Mouse (Mus musculus) gastrocnemius, adult 2 months (tissue): ENCODE results near the gene Ccdc97. TPM values are rescaled to one million over a fixed set of nuclear protein-coding genes. Genes with fewer than 3 reads are reported as not detected.

Experiments used
- DNase-seq: peaks from one replicate; pipeline ENCODE4 v3.0.0; 2022
- H3K27ac ChIP-seq: fragments of 200-600 bp; 2 replicates; pipeline ENCODE4 v1.8.1; 2022; ENCODE audit warnings: mild to moderate bottlenecking
- H3K4me3 ChIP-seq: fragments of 200-600 bp; 2 replicates; pipeline ENCODE4 v1.8.1; 2022; ENCODE audit warnings: mild to moderate bottlenecking, moderate library complexity
- CTCF ChIP-seq: fragments of 200-600 bp; IDR thresholded peaks from 2 replicates; pipeline ENCODE4 v1.8.1; 2022; ENCODE audit warnings: antibody characterized with exemption, mild to moderate bottlenecking, moderate library complexity
- intact Hi-C: fragments of 180-260 bp; cut with DNase I; formaldehyde crosslinking; loops from one replicate; pipeline ENCODE4 v1.15.1; 2025
- long read RNA-seq, 2 experiments: library from polyadenylated mRNA; stranded (forward); transcript quantifications; one replicate each; pipeline ENCODE4 v2.0.0; 2021
- total RNA-seq, 2 experiments: library from RNA; stranded (reverse); gene quantifications; 2 replicates each; pipeline ENCODE4 v1.2.3; 2021

The Ccdc97 gene
- total RNA-seq, result 10 to 100 TPM; 39.4 to 44.3 TPM
- long read RNA-seq, experiment 1, transcript Ccdc97-201 (5 exons, 3,032 nt), result major isoform, 43 of 61 reads
- long read RNA-seq, experiment 1, partial matches to known transcripts, result 1 of 61 reads
- long read RNA-seq, experiment 1, other reads (novel, unspliced or antisense), result 17 of 61 reads
- long read RNA-seq, experiment 2, transcript Ccdc97-201 (5 exons, 3,032 nt), result major isoform, 25 of 44 reads
- long read RNA-seq, experiment 2, partial matches to known transcripts, result 0 of 44 reads
- long read RNA-seq, experiment 2, other reads (novel, unspliced or antisense), result 19 of 44 reads

DNA sequence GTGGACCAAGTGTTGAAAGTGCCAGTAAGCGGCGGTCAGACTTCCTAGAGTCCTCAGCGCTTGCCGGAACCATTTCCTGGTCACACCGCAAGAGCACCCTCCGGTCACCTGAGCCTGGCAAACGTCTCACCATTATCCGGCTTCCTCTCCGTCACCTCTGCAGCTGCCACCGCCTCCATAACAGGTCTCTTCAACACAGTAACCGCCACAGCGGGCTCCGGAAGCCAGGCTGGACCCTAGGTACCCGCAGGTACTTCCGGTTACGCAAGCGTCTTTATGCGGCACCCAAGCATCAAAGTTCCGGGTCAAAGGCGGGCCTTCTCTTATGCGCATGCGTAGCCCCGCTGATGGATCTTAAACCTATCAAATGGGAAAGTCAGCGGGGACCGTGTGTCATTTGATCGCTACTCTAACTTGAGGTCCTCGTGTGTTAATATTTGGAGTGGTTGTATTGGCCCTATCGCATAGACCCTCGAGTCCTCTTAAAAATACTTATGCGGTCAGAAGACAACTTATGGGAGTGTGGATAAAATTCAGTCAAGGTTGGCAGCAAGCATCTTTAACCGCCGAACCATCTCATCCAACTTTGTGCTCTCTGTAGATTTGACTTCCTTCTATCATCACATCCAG, at the start of gene Ccdc97:
Ccdc97 (minus strand) TSS at position 301 of the 630 bp plus-strand sequence.
- intact Hi-C loops, result loop anchor here (5.0 kb wide), 1 partner anchor 33 kb away; the partner anchor contains the start of gene Hnrnpul1
- Histone ChIP-seq H3K4me3 (peak within 1 kb of the TSS; percentile 88), H3K27ac (peak within 1 kb of the TSS; percentile 94)
- TF ChIP-seq CTCF, result no peak
- DNase-seq, result peak; percentile 95

DNA sequence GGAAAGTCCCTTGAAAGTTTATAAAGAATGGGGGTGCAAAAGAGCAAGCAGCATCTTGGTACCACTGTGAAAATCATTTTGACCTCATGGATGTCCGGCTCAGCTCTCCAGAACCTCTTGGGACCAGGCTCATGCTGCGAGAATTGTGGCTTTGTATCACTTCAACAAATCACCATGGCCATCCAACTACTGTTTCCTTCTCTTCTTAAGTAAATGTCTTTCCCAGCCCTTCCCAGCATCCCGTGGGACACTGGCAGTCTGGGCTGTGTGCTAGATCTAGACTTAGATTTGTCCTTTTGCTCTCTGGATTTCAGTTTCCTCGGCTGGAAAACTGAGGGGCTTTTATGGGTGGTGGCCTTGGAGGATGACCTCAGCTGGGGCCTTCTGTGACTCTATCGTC, 49.3 kb upstream of the Ccdc97 start:
- intact Hi-C loops, result no loop called here
- no peak for TF ChIP-seq CTCF
- H3K27ac ChIP-seq, result peak overlapping the region; percentile 21; the same call in 1 of the 2 replicates
- H3K4me3 ChIP-seq, result no peak overlapping the region
- peak; percentile 41 for DNase-seq

DNA sequence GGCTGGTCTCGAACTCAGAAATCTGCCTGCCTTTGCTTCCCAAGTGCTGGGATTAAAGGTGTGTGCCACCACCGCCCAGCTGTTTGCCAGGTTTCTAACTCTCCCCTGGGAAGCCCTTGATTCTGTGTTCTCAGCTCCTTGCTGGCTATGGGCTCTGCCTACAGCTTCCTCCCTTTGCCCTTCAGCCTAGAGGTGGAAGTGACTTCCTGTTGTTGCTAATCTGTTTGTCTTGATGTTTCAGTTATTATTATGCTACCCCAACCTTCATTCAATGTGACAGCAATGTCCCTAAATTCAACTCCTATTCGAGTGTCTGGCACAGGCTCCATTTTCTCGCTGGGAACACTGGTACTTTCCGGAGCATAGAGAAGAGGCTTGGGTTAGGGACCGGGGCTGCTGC, 47.2 kb upstream of the Ccdc97 start:
- DNase-seq, result no peak
- intact Hi-C loops, result no loop called here
- no peak overlapping the region for H3K27ac ChIP-seq
- TF ChIP-seq CTCF, result no peak
- H3K4me3 ChIP-seq, result no peak overlapping the region

DNA sequence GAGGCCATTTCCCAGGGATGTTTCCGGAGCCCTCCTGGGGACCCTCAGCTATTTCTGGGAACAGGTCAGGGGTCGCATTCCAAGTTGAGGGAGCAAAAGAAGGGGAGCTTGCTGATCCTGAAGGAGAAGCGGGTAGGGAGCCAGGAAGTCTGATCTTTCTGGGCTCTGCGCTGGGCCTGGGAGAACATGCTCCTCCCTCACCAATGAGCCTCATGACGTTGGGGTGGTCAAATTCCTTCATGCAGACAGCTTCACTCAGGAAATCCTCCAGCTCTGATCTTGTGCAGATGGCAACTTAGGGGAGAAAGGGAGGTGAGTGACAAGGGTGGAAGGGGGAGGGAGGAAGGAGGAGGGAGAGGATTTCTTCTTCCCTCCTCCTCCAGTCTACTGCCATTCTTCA, 45.3 kb upstream of the Ccdc97 start:
- Histone ChIP-seq H3K27ac (peak overlapping the region; percentile 28; the same call in 1 of the 2 replicates), H3K4me3 (peak overlapping the region; percentile 23)
- peak; percentile 15 for DNase-seq
- no peak for TF ChIP-seq CTCF
- intact Hi-C loops, result no loop called here

DNA sequence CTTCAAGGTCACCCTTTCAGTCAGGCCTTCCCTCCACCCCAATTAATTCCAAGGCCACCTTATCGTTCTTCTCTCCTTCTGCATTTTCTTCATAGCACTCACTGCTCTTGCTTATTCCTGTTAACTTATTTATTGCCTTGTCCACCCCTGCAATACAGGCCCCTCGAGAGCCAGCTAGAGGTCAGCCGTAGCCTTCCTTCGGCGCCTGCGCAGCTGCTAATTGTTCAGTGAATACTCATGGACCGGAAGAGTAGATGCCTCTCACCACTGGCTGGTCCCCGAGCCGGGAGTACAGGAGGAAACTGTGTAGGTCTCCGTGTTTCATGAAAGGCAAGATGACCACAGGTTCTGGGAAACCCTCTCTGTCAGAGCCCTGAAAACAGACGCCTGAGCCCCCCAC, 44.8 kb upstream of the Ccdc97 start:
- intact Hi-C loops, result no loop called here
- peak; percentile 27 for DNase-seq
- H3K4me3 ChIP-seq, result peak overlapping the region; percentile 23
- TF ChIP-seq CTCF, result no peak
- peak overlapping the region; percentile 28; the same call in 1 of the 2 replicates for H3K27ac ChIP-seq

DNA sequence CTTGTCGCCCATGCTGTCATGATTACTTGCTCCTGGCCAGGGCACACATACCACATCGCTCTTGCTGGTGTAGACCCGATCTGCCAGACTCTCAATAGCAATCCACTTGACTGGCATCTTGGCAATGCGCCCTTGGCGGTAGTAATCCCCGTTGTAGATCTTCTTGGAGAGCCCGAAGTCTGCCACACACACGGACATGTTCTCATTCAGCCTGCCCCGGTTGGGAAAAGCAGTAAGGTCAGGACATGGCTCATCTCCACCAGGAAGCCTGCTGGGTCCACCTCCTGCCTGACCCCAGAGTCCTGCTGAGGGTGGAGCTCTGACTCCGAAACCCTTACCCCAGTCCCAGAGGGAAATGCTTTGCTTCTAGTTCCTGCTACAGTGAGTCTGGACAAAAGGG, 42.5 kb upstream of the Ccdc97 start:
- Histone ChIP-seq H3K4me3 (no peak overlapping the region), H3K27ac (peak overlapping the region; percentile 54)
- peak; percentile 53 for DNase-seq
- TF ChIP-seq CTCF, result no peak
- intact Hi-C loops, result no loop called here

DNA sequence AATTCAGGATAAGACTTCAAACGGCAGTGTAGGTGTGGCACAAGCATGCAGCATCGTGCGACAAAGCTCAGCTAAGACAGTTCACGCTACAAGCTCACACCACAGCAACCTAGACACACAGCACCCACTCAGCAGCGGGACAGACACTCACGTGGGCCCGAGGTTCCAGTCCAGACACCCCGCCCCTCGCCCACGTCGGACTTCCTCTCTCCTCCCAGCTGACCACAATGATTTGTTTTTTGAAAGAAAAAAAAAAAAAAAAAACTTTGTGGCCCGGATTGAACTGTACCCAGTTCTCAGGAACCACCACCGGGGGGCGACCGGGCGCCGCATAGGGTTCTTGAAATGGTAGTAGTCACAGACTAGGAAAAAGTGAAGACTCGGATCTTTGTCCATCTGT, 37.1 kb upstream of the Ccdc97 start:
- Histone ChIP-seq H3K4me3 (peak overlapping the region; percentile 76), H3K27ac (peak overlapping the region; percentile 97)
- peak; percentile 93 for DNase-seq
- TF ChIP-seq CTCF, result no peak; the same call in 1 of the 2 replicates
- intact Hi-C loops, result loop anchor here (1.0 to 10.0 kb wide), 2 partner anchors 49 to 681 kb away; partner anchors contain the start of genes Grik5 and Zfp574

DNA sequence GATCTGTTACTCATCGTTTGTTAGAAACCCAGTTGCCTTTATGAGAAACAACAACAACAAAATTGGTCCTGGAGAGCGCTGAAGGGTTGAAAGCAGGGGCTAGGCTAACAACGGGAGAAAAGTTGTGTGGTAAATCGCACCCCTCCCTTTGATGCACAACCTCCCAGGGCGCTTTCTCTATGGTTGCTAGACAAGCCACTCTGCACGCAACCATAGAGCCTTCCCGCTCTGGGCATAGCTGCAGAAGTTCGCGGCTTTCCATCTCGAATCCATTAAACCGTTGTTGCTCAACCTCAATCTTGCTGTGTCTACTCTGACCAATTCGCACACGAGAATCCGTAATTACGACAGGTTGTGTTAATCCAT, 36.6 kb upstream of the Ccdc97 start:
- DNase-seq, result peak; percentile 69
- no peak for TF ChIP-seq CTCF
- intact Hi-C loops, result loop anchor here (10.0 kb wide), 1 partner anchor 681 kb away; the partner anchor contains the start of genes Grik5 and Zfp574
- Histone ChIP-seq H3K27ac (peak overlapping the region; percentile 97), H3K4me3 (peak overlapping the region; percentile 76)

DNA sequence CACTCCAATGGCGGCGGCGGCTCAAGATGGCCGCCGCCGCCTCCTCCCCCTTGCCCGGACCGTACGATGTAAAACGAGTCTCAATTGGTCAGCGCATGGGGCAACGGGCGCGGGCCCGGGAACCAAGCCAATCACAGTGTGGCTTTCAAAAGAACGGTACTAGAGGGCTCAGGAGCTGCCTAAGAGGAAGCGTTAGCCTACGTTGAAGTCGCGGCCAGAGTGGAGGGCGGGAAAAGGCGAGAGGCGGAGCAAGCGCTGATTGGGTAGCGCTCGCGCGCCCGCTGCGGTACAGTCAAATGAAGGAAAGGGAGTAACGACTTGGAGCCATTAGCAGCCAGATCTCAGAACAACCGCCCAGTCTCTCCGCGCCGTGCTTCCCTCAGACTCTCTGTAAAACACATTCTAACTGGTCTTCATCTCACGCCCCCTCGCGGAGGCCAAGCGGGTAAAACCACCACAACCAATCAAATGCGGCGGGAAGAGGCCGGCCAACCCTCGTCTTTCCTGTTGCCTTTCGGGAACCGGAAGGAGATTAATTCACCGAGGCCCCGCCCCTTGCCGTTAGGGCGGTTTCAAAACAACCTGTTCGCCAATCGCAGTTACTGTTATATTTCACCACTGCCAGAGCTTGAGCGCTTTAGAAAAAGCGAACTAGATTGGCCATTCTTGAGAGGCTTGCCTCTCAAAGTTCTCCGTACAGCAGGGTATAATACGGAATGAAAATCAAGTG, 36.0 kb upstream of the Ccdc97 start, which contains the start of gene Hnrnpul1:
Hnrnpul1 (minus strand) TSS at position 20 of the 730 bp plus-strand sequence.
- intact Hi-C loops, result loop anchor here (5.0 to 10.0 kb wide), 2 partner anchors 38 to 680 kb away; partner anchors contain the start of genes Ccdc97, Grik5 and Zfp574
- TF ChIP-seq CTCF, result peak; percentile 50
- peak within 1 kb of the TSS; percentile 97 for H3K27ac ChIP-seq
- DNase-seq, result peak; percentile 99
- peak within 1 kb of the TSS; percentile 76 for H3K4me3 ChIP-seq

DNA sequence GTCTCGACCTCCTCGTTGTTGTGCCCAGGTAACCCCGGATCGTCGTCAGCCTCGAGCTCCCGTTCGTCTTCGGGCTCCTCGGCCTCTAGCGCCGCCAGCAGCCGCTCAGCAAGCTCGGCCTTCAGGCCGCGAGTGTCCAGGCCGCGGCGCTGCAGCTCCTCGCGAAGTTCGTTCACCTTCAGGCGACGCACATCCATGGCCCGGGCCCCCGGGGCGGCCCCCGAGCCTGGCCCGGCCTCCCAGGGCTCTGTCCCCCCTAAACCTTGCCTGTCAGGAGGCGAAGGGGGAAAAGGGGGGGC, 35.5 kb upstream of the Ccdc97 start:
- no peak for DNase-seq
- intact Hi-C loops, result loop anchor here (5.0 to 10.0 kb wide), 2 partner anchors 37 to 680 kb away; partner anchors contain the start of genes Ccdc97, Grik5 and Zfp574
- H3K4me3 ChIP-seq, result peak overlapping the region; percentile 76

DNA sequence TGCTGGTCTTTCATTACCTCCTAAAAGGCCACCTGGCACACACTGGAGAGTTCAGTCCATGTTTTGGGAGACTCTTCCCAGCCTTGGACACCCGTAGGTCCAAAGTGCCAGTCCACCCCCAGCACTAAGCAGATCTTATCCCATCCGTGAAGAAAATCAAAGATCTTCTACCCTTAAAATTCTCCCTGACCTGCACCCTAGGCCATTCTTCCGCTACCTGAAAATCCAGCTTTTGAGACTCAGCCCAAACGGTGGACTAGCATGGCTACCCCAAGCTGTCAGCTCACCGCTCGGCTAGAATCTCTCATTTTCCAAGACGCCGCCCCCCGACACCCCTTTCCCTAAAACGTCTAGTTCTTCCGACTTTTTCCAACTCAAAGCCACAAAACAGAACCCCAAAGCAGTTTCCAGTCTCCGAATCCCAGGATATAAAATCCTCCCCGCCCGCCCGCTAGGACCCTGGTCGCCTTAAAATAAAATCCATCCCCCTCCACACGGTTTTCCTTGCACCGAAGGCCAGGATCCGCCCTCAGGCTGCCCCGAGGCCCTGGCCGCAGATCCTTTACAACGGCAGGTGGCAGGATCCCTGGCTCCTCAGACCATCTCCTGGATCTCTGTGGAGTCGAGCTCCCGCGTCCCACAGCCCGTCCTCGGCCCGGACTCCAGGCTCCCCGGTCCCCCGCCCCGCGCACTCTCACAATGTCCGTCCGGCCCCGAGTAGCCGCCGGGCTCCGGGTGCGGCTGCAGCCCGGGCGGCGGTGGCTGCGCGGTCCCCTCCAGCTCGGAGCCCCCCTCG, 35.0 kb upstream of the Ccdc97 start:
- Histone ChIP-seq H3K27ac (peak overlapping the region; percentile 97), H3K4me3 (peak overlapping the region; percentile 76)
- TF ChIP-seq CTCF, result no peak
- DNase-seq, result no peak
- intact Hi-C loops, result loop anchor here (5.0 to 10.0 kb wide), 2 partner anchors 37 to 679 kb away; partner anchors contain the start of genes Ccdc97, Grik5 and Zfp574

More for the DNA sequence above, 35.5 kb upstream of the Ccdc97 start:
- TF ChIP-seq CTCF, result peak; percentile 48
- H3K27ac ChIP-seq, result peak overlapping the region; percentile 97

DNA sequence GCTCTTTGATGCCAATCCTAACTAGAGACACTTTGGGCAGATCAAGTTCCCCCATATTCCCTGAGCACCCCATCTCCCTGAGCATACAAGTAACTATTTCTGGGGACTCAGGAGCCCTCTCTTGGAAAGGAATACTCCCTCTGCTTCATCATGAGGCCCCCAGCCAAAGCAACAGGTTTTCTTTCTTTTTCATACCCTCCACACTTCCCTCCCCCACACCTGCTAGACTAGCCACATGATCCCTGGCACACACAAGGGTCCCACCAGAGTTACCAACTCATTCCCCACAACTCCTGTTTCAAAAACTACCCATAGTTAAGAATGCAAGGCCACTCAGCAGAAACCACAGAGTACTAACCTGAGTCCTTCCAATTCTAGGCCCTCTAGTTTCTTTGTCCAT, 34.2 kb upstream of the Ccdc97 start:
- peak overlapping the region; percentile 76 for H3K4me3 ChIP-seq
- intact Hi-C loops, result loop anchor here (5.0 to 10.0 kb wide), 2 partner anchors 36 to 678 kb away; partner anchors contain the start of genes Ccdc97, Grik5 and Zfp574
- peak; percentile 11 for DNase-seq
- H3K27ac ChIP-seq, result peak overlapping the region; percentile 97
- no peak for TF ChIP-seq CTCF
